Mouse (Mus musculus): Measurements from ENCODE around the gene Znhit2.
A peak's percentile ranks its signal among the peaks of the same experiment; 100 is the strongest.

Gene Znhit2

DNA sequence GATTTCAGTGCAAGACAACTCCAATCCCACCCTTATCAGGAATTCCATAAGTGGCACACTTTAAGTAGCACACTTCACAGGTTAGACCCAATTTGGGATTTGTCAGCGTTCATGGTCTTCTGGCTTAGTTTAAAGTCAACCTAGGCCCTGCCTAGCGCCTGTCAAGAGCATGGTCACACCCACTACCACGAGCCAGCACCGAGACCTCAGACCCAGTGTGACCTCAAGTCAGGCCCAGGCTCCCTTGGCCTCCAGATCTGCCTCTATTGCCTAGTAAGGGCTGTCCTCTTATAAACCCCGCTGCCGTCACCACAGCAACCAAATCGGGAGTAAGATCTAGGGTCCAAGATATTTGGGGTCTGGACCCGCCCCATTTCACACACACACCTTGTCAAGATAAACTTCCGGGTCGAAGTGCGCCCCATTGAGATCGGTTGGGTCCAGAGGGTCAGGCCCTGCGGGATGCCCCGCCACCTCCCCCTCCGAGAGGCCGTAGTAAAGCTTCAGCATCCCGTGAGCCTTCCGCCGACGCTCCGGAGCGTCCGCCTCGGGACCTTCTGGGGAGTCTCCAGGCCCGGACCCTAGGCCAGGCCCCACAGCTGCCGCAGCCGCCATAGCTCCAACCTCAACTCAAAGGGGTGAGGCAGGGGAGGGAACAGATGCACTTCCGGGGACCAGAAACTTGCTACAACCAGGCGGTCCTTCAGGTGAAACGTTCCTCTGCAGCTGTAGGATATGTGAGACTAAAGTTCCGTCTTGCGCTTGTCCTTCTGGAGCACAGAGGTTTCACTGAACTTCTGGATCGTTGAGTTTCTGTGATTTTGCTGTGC is 15.8 kb downstream of the Znhit2 start, which contains the start of gene Vps51:
Vps51 (minus strand) TSS at position 668 of the 830 bp plus-strand sequence.
- peak; percentile 78 for DNase-seq

DNA sequence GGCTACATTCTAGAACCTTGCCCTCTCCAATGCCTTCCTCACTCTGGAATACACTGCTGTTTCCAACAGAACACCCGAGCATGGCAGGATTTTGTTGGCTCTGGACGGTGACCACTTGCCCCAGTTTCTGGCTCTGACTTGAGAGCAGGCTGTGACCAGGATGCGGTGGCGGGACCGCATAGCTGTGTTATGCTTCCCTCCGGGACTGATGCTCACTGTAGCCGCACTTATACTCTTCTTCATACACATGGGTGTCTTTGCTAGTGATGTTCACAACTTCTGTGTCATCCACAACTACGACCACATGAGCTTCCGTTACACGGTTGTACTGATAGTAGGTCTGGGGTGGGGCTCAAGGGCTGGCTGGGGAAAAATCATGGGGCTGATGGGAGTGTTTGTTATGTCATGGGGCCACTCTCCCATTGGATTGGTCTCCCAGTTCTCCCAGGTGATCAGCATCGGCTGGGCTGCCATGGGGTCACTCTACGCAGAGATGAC is 19.0 kb downstream of the Znhit2 start, which contains the start of gene Tmem262:
Tmem262 (plus strand) TSS at position 51 of the 498 bp plus-strand sequence.
- no peak for DNase-seq

DNA sequence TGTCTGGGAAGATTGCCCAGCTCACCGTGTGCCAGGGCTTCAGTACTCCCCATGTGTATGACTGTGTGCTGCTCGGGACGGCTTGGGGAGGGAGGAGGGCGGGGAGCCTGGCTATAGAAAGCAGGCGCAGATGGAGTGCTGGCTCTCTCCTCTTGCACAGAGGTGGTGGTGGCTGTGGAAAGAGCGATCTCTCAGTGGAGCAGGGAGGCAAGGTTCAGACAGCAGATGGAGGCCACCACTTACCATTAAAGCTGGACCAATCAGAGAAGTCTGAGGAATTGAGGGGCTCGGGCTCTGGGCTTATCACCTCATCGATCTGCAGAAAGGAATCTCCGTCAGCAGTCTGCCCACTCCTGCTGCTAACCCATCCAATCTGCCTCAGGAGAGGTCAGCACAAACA is 21.2 kb downstream of the Znhit2 start, which contains the start of gene Gm28374:
Gm28374 (minus strand) TSS at position 101 of the 400 bp plus-strand sequence.
- DNase-seq: no peak

DNA sequence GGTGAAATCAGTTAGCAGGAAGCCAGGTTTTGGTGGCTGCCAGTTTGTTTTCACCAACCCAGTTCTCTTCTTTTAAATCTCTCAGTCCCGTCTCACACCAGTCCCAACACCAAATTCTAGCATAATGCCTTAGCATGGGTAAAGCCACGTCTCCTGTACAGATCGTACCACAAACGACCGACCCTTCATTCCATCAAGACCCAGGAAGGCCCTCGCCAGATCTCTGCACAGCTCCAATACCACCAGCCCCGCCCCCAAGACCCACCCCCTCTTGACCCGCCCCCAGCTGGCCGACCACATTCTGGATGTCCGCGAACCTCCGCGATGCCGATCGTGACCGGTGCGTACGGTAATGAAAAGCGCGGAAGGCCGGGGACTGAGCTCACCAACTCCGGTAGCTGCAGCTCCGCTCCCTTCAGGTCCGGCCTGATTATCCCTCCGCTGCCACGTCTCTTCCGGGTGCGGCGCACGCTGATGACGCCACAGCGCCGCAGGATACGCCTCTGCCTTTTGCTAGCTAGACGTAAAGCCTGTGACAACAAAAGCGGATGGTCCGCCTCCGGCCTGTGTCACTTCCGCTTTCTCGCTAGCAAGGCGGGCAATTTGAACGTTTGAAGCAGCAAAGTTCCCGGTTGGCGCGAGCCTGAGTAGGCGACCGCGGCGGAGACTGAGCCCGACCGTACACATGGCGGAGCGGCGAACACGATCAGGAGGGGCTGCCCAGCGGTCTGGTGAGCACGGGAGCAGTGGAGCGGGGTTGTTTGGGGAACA is 23.7 kb downstream of the Znhit2 start, which contains the start of the genes Zfpl1 and Cdca5:
Zfpl1 (minus strand) TSS at position 479 of the 771 bp plus-strand sequence.
Cdca5 (plus strand) TSS at position 506 of the 771 bp plus-strand sequence.
- peak; percentile 95 for DNase-seq

DNA sequence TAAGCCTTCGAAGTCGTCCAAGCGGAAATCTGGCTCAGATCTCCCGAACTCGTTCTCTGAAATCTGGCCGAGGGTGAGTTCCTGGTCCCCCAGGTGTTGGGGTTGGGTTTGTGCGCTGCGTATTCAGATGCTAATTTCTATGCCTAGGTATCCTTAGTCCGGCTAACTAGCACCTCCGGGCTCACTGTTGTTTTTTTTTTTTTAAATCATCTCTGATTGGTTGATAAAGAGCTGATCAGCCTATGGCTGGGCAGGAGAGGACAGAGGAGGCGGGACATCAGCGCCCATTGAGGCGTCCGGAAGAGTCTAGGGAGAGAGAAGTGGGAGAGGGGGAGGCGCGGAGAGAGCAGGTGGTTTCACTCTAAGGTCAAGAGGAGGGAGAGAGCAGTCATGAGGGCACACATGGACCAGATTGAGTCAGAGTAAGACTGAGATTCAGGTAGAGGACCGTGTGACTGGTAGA is 24.5 kb downstream of the Znhit2 start:
- no peak for DNase-seq

DNA sequence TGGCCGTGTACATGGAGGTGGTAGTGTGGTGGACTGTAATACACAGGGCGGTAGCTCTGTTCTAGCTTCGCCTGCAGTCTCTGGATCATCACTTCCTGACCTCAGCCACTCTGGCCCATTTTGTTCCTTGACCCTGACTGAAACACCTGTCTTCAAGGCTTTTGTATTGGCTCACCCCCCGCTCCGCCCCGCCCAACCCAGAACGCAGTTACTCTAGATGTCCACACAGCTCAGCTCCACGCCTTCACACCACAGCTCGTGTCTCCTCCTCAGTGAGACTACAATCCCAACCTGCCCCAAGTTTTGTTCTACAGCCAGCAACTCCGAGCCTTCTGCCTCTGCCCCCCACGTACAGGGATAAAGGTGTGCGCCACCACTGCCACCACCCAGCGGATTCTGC is 27.8 kb downstream of the Znhit2 start:
- DNase-seq: no peak

DNA sequence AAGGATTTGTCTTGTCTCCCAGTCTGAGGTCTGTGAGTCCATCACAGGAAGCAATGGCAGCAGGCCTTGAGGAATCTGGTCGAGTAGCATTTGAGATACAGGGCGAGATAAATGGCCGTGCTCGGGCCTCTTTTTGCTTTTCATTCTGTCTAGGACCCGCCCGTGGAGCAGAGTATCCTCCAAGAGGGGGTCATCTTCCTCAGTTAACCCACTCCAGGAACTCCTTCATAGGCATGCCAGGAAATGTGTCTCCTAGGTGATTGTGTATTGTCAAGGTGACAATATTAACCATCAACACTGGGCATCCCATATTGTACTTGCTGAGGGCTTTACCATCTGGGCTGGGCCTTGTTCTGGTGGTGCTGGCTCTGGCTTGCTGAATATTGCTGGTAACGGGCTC is 33.1 kb downstream of the Znhit2 start, which contains the start of gene AC131692.1:
AC131692.1 (plus strand) TSS at position 301 of the 400 bp plus-strand sequence.
- DNase-seq: no peak

DNA sequence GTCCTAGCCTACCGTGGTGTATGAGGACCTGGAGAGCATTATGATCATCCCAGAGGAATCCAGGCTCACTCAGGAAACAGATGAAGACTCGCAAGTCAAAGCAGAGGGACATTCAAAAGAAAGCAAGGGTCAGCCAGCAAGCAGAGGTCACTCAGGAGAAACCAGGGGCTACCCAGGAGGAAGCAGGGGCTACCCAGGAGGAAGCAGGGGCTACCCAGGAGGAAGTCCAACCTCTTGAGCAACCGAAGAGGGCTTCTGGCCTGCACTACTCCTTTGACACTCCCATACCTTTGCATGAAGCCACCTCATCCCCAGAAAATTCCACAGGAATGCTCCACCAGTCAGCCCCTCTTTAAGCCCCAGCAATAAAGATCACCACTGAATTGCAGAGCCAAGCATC is 36.9 kb downstream of the Znhit2 start:
- DNase-seq: no peak

DNA sequence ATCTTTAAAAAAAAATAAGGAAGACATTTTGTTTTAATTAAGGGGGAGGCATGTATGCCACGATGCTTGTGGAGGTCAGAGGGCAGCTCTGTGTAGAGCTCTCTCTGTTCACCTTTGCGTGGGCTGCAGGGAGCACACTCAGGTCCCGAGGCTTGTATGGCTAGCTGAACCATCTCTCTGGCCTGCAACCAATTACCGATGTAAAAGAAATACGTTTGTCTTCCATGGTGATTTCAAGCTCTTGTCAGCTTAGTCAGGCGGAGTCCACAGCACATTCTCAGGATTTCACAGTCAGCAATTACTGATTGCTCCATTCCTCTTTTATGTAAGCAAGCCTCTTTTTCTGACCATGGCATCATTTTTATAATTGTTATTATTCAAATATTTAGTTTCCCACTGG is 40.2 kb downstream of the Znhit2 start:
- no peak for DNase-seq

DNA sequence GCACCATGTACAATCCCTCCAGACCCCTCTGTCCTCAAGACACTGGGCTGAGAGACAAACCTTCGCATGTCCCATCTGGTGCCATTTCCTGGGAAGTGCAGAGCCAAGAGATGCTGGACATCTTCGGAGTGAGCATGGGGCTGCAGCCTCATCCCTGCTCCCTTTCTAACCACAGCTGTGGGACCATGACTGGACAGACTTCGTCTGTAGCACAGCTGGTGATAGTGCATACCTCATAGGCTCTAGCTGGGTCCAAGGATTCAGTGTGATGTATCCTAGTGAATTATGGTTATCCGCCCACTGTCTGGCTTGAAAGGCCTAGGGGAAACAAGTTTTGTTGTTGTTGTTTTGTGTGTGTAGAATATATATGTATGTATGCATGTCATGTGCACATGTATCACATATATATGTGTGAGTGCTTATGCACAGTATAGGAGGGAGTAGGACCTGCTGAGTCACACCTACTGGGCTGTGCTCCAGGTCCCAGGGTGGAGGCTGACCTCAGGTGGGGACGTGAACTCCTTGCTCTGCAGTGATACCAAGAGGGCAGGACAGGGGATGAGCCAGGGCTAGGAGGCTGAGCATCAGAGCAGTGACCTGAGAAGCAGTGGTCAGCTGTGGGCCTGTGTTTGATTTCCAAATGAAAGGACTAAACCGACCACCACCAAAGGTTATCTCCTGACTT is 41.3 kb downstream of the Znhit2 start:
- no peak for DNase-seq

DNA sequence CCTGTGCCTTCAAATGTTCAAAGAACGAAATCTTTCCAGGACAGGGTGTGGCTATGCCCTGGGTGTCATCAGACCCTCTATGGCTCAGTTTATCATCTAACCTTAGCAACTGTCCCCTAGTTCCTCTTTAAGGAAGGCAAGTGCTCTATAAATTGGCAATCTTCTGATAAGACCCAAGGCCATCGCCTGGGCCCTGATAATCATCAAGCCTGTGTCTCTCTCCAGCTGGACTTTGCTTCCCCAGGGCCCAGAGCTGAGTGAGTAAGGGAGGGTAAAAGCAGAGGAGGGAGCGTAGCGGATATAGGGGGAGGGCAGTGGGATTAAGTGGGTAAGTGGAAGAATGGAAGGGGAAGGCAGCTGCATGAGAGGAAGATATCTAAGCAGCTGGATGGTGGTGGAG is 43.5 kb downstream of the Znhit2 start:
- DNase-seq: no peak

DNA sequence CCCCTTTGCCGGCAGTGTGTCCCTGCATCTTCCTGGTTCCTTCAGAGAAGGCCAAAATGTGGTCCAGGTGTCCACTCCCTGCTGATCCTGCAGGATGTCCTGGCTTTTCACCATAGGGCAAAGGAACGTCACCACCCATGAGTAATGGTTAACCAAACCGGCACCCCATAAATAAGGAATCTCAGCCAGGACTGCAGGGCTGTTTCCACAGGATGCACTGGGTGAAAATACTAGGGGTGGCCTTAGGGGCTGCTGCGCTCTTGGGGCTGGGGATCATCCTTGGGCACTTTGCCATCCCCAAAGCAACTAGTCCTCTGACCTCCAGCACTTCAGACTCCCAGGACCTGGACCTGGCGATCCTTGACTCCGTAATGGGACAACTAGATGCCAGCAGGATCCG is 44.6 kb downstream of the Znhit2 start, which contains the start of gene Naaladl1:
Naaladl1 (plus strand) TSS at position 197 of the 400 bp plus-strand sequence.
- DNase-seq: no peak
